Mouse (Mus musculus) ES-Bruce4 (cell line): ENCODE measurements around the gene Slc2a8.

Experiments used
- CTCF ChIP-seq: IDR thresholded peaks from one replicate; pipeline ENCODE4 v1.8.1; 2011; ENCODE audit warnings: low read depth, low read length
- EP300 ChIP-seq: IDR thresholded peaks from 2 replicates; pipeline ENCODE4 v1.6.1; 2011; ENCODE audit warnings: low read depth, low read length; ENCODE audit not compliant: insufficient read depth

GRCm38 (mm10) chr2:32992130-32992529 lies 10.2 kb upstream of the Slc2a8 start:
- no peak for TF ChIP-seq CTCF
- no peak for TF ChIP-seq EP300
